Comparison of ENCODE assay signal across 8 mouse cellular contexts in the genomic region with DNA sequence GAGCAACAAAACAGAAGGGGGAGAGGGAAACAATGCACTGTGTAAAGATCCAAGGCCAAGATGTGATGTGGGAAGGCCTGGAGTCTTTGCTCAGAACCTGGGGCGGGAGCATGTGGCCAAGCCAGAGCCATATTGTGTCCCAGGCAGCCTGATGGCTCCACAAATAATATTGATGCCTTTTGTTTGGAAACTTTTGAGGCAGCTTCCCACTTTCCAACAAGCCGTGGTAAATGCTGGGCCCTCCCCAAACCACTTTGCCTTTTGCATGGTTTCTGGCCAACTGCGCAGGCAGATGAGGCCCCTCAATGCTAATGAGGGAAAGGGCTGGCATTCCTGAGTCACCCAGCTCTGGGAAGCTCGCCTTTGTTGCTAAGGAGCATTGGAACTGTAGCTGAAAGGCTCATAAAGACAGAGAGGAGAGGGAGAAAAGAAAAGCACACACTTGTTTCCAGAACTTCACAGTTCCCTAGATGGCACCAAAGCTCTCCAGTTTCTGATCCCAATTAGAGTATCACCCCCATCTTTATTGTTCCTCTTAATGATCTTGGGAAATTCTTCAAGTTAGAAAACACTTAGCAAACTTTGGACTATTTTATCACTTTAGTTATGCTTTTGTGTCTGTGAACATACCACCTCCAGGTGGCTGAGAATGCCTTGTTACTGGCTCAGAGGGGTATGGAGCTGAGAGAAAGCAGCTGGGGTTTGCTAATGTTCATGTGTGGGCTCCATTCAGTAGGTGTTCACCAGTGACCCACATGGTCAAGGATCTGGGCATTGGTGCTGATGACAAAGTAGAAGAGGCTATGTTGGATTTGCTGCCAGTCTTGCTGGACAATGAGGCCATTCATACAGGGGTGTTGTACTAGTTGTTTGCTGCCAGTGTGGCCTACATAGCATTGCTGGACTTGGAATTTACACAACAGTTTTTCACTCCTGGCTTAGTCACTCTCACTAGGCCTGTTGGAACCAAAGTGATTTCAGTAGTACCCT. TPM values are rescaled to one million over a fixed set of nuclear protein-coding genes. Genes with fewer than 3 reads are reported as not detected.
A peak's percentile ranks its signal among the peaks of the same experiment; 100 is the strongest.
DNase-seq lines count a peak whose midpoint lies in the region; ATAC-seq and TF ChIP-seq lines count a peak whose summit lies in the region.

No protein-coding gene starts in this region.

- no peak overlapping the region for H3K27ac ChIP-seq in intestine, postnatal 0 days (ENCODE audit: low read depth, low read length)
- no peak overlapping the region for H3K27ac ChIP-seq in intestine, embryonic 16.5 days (ENCODE audit: low read length)
- 0 out of 2 replicates have a peak overlapping the region, but pooled peaks have one; percentile 3 for H3K27ac ChIP-seq in hindbrain, embryonic 11.5 days (ENCODE audit: low read depth, low read length)
- peak overlapping the region; percentile 56; the same call in 1 of the 2 replicates for H3K27ac ChIP-seq in limb, embryonic 10.5 days
- no peak overlapping the region for H3K27ac ChIP-seq in liver, embryonic 12.5 days

- TF ChIP-seq CTCF in intestine, postnatal 0 days (IDR thresholded peaks at IDR 0.05; ENCODE audit: low read depth): peak; percentile 23

- 50% methylated on average over 4 of the region's 4 CpGs for WGBS in intestine, postnatal 0 days
- WGBS in intestine, embryonic 16.5 days: 48% methylated on average over 4 of the region's 4 CpGs
- 26% methylated on average over 4 of the region's 4 CpGs for WGBS in hindbrain, embryonic 11.5 days
- 58% methylated on average over 4 of the region's 4 CpGs for WGBS in limb, embryonic 10.5 days
- WGBS in liver, embryonic 12.5 days (ENCODE audit: insufficient replicate concordance): 43% methylated on average over 4 of the region's 4 CpGs

- H3K4me3 ChIP-seq in intestine, postnatal 0 days (ENCODE audit: low read depth, low read length): no peak overlapping the region
- H3K4me3 ChIP-seq in intestine, embryonic 16.5 days (ENCODE audit: low read length): no peak overlapping the region
- no peak overlapping the region for H3K4me3 ChIP-seq in hindbrain, embryonic 11.5 days (ENCODE audit: low read depth, low read length)
- no peak overlapping the region for H3K4me3 ChIP-seq in limb, embryonic 10.5 days
- H3K4me3 ChIP-seq in liver, embryonic 12.5 days: no peak overlapping the region

- peak; percentile 56 for DNase-seq in hindbrain, embryonic 11.5 days (ENCODE audit: low spot score)
- DNase-seq in limb, embryonic 10.5 days (ENCODE audit: low spot score): no peak
- peak; percentile 34 to 36 for DNase-seq in right cerebral cortex, postnatal 36 days (ENCODE audit: low spot score in 2 of 2)
- DNase-seq in kidney, postnatal 10 days: no peak
- no peak for DNase-seq in adipocyte (ENCODE audit: low spot score)

- 0 out of 2 replicates have a peak, but pooled peaks have one; percentile 31 for ATAC-seq in intestine, postnatal 0 days
- ATAC-seq in intestine, embryonic 16.5 days: no peak
- ATAC-seq in hindbrain, embryonic 11.5 days (ENCODE audit: low FRiP score): peak; percentile 92
- no peak for ATAC-seq in liver, embryonic 12.5 days

- H3K9me3 ChIP-seq in intestine, postnatal 0 days (ENCODE audit: control insufficient read depth): no peaks in the 10 kb centered on the region
- no peaks in the 10 kb centered on the region for H3K9me3 ChIP-seq in intestine, embryonic 16.5 days (ENCODE audit: control insufficient read depth, low read length)
- no peaks in the 10 kb centered on the region for H3K9me3 ChIP-seq in hindbrain, embryonic 11.5 days (ENCODE audit: control insufficient read depth, low read length)
- no peaks in the 10 kb centered on the region for H3K9me3 ChIP-seq in limb, embryonic 10.5 days (replicated peaks)
- H3K9me3 ChIP-seq in liver, embryonic 12.5 days (replicated peaks): no peaks in the 10 kb centered on the region

- H3K9ac ChIP-seq in intestine, postnatal 0 days (ENCODE audit: low read depth, low read length): no peak overlapping the region
- no peak overlapping the region for H3K9ac ChIP-seq in intestine, embryonic 16.5 days (ENCODE audit: low read depth, low read length)
- no peak overlapping the region for H3K9ac ChIP-seq in hindbrain, embryonic 11.5 days (ENCODE audit: low read depth, low read length)
- no peak overlapping the region for H3K9ac ChIP-seq in liver, embryonic 12.5 days

- H3K4me2 ChIP-seq in intestine, postnatal 0 days (replicated peaks; ENCODE audit: low read depth): no peak overlapping the region
- H3K4me2 ChIP-seq in intestine, embryonic 16.5 days (ENCODE audit: low read depth, low read length): no peak overlapping the region
- H3K4me2 ChIP-seq in hindbrain, embryonic 11.5 days (replicated peaks; ENCODE audit: low read depth, low read length): no peak overlapping the region
- H3K4me2 ChIP-seq in liver, embryonic 12.5 days: no peak overlapping the region

- H3K4me1 ChIP-seq in intestine, postnatal 0 days (replicated peaks; ENCODE audit: control insufficient read depth, insufficient read depth, low read length): no peaks in the 10 kb centered on the region
- no peaks in the 10 kb centered on the region for H3K4me1 ChIP-seq in intestine, embryonic 16.5 days (ENCODE audit: control insufficient read depth, insufficient read depth, low read length)
- H3K4me1 ChIP-seq in hindbrain, embryonic 11.5 days (replicated peaks; ENCODE audit: control insufficient read depth, insufficient read depth, low read length): no peaks in the 10 kb centered on the region
- peaks cover 8% of the 10 kb centered on the region for H3K4me1 ChIP-seq in limb, embryonic 10.5 days
- H3K4me1 ChIP-seq in liver, embryonic 12.5 days: no peaks in the 10 kb centered on the region

- no peaks in the 10 kb centered on the region for H3K27me3 ChIP-seq in intestine, postnatal 0 days (replicated peaks; ENCODE audit: control insufficient read depth, insufficient read depth, low read length)
- H3K27me3 ChIP-seq in intestine, embryonic 16.5 days (replicated peaks; ENCODE audit: control insufficient read depth, insufficient read depth, low read length): no peaks in the 10 kb centered on the region
- H3K27me3 ChIP-seq in hindbrain, embryonic 11.5 days (ENCODE audit: control insufficient read depth, insufficient read depth, low read length): no peaks in the 10 kb centered on the region
- no peaks in the 10 kb centered on the region for H3K27me3 ChIP-seq in limb, embryonic 10.5 days (ENCODE audit: low read depth, poor library complexity, severe bottlenecking)
- H3K27me3 ChIP-seq in liver, embryonic 12.5 days (replicated peaks): no peaks in the 10 kb centered on the region

- H3K36me3 ChIP-seq in intestine, postnatal 0 days (ENCODE audit: control insufficient read depth, insufficient read depth): no peaks in the 10 kb centered on the region
- no peaks in the 10 kb centered on the region for H3K36me3 ChIP-seq in intestine, embryonic 16.5 days (ENCODE audit: control insufficient read depth, insufficient read depth, low read length)
- no peaks in the 10 kb centered on the region for H3K36me3 ChIP-seq in hindbrain, embryonic 11.5 days (ENCODE audit: control insufficient read depth, insufficient read depth, low read length)
- no peaks in the 10 kb centered on the region for H3K36me3 ChIP-seq in limb, embryonic 10.5 days
- H3K36me3 ChIP-seq in liver, embryonic 12.5 days: no peaks in the 10 kb centered on the region

RNA-seq across cellular contexts. Expression of gene Cyp2j5, which starts 55.3 kb away (rescaled TPM):
- 0.20 TPM in 1 of 2 replicates, not detected in the other for polyA plus RNA-seq in intestine, postnatal 0 days (2015; fragmentation: Nextera tagmentation; extraction: Ambion mirVana)
- polyA plus RNA-seq in intestine, embryonic 16.5 days (2015; fragmentation: Nextera tagmentation; extraction: Ambion mirVana): 0.12 and 0.17 TPM in 2 replicates
- polyA plus RNA-seq in hindbrain, embryonic 11.5 days (2014; fragmentation: Nextera tagmentation; extraction: Ambion mirVana): not detected in 2 replicates
- not detected in 2 replicates for polyA plus RNA-seq in limb, embryonic 10.5 days (2016; fragmentation: Nextera tagmentation; extraction: Ambion mirVana)
- polyA plus RNA-seq in liver, embryonic 12.5 days (2016; fragmentation: Nextera tagmentation; extraction: Ambion mirVana): 0.05 and 0.06 TPM in 2 replicates

Comparison
In these comparisons a context has a peak if more than half of its experiments do, and no peak if none do; other contexts are left out.
1. ATAC-seq: peak in intestine, postnatal 0 days (single experiment) and hindbrain, embryonic 11.5 days (single experiment); none in intestine, embryonic 16.5 days (single experiment) and liver, embryonic 12.5 days (single experiment).
2. H3K27ac ChIP-seq: peak in hindbrain, embryonic 11.5 days (single experiment) and limb, embryonic 10.5 days (single experiment); none in intestine, postnatal 0 days (single experiment), intestine, embryonic 16.5 days (single experiment) and liver, embryonic 12.5 days (single experiment).
3. DNase-seq: peak in hindbrain, embryonic 11.5 days (single experiment) and right cerebral cortex, postnatal 36 days (2 of 2); none in limb, embryonic 10.5 days (single experiment), kidney, postnatal 10 days (single experiment) and adipocyte (single experiment).